Mouse (Mus musculus): ENCODE results near the gene Srl.

The Srl gene

DNA sequence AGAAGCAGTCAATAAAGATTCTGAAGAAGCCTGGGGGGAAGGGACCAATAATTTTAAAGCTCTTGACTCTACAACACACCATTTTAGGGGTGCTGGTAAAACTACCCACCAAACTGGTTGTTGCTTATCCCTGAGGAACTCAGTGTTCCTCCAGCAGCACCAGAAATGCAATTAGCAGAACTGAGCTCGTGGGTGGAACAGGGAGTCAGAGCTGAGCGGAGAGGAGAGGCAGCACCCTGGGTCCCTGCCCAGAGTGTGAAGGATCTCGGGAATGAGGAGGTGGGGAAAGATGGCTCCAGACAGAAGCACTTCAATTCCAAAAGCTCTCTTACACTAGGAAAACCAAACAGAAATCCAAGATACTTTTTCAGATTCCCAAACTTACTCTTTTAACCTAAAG is 68.9 kb downstream of the Srl start:
- no peak for DNase-seq

DNA sequence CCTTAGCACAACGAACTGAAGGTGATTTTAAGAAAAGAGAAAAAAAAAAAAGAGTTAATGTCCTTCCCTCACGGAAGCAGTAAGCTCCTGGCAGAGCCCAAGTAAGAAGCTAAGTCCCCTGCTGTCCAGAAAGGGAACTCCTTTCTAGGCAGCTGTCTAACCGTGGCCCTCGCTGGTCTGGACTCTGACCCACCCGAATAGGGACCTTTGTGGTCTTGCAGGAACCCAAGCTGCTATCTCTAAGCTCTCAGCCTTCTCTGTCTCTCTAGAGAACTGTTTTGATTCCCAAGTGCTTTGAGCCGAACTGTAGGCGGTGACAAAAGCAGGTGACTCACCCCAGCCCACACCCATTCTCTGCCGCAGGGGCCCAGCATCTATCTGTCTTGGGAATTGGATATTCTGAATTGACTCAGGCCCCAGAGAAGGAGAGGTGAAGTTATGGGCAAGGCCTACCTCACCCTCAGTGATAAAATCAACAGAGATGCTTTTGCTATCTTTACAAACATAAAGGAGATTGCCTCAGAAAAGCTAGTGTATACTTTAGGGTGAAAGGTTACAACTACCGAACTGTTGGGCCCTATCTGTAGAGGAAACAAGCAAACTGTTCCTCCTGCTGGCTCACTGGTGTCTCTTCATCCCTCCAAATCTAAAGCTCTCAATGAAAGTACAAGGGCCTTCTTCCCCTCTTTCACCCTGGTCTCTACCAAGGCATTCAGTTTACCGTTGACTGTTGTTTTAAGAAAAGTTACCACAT is 71.8 kb downstream of the Srl start:
- DNase-seq, result no peak

DNA sequence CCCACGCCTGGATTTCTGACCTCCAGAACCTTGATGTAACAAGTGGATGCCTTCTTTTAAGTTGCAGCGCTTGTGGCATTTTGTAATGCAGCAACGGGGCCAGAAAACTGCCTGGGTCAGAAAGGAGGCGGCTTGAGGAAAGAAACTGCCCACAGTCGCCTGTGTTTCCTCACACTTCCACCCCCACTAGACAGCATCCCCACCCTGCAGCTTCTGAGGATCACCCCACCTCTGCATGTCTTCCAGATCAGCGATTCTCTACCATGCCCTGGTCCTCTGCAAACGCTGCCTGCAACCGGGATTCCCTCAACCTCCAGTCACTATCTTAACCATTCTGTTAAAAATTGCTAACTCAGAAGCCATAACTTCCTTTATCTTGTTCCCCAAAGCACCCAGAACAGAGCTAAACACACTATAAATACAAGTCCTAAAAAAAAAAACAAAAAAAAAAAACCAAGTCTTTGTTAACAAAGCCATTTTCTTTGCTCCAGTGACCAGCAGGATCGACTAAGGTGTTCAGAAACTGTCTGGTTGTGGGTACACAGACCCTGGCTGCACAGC is 77.0 kb downstream of the Srl start:
- no peak for DNase-seq

DNA sequence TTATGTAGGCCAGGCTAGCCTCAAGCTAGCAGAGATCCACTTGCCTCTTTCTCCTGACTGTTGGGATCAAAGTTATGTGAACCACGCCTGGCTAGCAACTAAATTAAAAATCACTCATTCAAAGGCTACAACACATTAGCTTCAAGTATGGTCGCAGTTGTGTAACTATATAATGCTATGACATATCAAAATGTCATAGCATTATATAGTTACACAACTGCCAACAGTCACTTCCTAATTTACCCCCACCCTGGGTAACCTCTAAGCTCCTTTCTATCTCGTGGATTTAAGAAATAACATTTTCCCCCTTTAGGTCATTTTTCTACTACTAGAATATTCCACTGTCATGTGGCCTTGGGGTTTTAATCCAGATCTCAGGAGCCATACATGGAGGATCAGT is 83.7 kb downstream of the Srl start:
- no peak for DNase-seq

DNA sequence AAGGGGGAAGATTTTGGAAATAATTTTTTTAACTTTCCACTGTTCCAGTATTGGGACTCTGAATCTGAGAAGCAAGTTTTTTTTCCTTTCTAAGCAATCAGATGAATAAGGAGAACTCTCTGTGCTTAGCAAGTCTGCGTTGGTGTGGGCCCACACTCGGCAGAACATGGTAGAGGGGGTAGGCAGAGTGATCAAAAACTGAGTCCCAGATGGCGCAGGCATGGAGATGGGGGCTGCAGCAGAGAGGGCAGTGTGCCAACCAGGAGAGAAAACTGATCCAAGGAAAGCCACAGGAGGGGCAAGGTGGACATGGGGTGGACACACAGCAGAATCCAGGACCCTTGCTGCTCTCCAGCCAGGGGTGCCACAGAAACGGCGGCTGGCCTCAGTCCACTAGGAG is 85.2 kb downstream of the Srl start:
- no peak for DNase-seq

DNA sequence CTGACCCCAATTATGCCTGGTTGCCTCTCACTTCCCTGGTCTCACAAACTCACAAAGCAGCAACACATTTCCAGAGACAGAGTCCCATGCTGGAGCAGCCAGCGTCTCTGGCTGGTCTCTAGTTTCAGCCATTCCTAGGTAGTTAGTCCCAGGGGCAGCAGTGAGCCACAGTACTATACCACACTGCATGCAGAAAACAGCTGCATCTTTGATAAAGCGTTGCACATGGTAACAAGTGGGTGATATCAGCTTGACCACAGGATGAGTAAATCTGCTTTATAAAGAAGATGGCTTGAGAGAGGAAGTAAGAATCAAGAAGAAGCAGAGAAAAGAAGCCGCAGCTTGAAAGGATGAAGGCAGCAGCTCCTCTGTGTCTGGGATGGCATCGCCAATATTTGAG is 85.9 kb downstream of the Srl start:
- no peak for DNase-seq

DNA sequence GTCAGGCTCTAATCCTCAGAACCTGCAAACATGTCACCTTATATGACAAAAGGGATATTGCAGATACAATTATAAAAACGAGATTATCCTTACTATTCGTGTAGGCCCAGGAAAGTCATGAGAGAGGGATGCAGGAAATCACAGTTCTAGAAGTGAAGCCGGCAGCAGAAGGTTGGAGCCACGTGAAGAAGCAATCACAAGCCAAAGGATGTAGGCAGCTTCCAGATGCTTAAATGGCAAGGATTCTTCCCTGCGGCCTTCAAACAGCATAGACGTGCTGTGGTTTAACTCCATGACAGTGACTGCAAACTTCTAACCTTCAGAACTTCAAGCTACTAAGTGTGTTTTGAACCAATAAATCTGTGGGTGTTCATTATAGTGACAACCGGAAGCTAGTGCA is 87.1 kb downstream of the Srl start:
- DNase-seq, result no peak

DNA sequence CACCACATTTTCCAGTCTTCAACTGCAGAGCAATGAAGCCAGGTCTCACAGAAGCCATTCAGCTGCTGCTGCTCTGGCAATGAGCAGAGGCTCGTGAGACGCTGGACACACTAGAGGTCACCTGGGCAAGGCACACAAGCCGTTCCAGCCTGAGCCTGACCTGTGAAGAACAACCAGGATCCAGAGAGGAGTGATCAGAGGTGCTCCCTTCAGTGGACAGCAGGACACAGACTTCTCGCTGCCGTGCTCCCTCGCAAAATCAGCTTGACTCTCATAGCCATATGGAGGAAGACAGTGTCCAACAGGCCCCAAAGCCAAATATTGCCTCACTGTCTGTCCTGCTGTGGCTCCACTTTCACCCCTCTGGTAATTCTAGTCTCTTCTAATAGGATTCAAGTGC is 92.2 kb downstream of the Srl start:
- no peak for DNase-seq

DNA sequence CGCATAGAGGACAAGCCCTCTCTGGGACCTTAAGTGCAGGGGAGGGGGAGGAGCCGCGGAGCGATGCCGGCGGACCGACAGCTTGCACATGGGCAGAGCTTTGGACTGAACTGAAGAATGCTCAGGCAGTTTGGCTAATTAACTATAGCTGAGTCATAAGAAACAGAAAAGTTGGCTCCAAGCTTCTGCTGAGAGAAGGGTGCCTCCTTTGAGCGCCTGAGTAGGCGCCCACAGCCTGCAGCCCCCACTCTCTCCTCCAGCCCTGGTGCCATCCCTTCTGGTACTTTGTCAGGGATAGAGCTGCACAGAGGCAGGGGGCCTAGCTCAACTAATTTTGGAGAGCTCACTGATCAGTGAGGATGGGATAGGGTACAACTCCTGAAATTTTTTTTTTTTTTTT is 93.4 kb downstream of the Srl start:
- DNase-seq, result no peak

DNA sequence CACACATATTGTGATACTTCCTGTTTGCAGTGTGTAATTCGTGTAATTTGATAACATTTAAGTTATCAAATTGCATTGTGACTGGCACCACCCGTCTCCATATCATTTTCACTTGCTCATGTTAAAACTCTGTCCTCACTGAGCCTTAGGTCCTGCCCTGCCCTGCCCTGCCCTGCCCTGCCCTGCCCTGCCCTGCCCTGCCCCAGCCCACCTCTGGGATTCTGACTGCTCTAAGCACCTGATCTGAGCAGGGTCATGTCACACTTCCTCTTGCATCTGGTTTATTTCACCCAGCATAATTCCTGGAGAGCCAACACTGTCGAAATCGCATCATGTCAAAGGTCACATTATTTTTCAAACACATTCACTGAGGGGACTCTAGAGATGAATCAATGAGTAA is 95.2 kb downstream of the Srl start:
- DNase-seq, result no peak

DNA sequence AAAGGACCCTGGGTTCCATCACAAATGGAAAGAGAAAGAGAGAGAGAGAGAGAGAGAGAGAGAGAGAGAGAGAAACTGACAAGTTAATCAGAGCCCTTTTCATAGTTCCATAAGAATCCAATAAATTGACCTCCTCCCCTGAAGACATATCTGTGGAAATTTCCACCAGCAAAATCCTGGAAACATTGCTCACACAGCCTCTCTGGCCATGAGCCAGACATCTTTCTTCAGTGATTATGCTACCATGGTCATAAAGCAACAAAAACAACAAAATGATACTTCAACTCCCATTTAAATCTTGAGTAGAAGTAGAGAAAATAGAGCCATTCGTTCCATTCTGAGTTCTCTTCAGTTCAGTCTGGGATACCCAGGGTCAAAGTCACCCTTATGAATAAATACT is 97.2 kb downstream of the Srl start:
- DNase-seq, result no peak

DNA sequence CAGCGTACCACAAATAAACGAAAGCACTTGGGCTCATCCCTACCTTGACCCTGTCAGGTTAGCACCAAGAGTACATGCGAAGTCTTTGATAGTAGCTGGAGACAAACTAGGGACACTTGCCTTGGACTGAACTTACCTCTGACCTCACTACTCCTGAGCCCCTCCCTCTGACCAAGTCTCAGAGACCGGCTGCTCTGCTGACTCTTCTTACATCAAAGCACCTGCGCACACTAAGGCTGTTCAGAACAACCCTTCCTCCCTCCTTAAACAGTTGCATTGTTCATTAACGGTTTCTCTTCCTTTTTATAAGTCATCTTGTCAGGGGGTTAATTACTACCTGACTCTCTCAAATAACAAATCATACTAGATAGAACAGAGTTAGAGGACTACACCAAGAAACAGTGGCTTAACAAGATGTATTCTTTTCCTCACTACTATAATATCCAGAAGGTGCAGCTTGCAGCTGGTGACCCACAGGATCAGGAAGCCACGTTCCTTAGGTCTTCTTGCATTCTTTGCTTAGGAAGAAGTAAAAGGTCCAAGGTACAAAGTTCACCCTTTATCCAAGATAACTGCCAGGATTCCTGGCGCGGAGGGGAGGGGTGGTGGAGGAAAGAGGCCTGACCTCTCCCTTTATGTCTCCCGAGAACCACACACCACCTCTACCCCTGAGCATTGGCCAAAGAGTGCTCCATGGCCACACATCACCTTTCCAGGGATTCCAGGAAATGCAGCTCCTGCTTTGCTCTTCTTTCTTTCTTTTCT is 102.1 kb downstream of the Srl start:
- DNase-seq, result no peak

DNA sequence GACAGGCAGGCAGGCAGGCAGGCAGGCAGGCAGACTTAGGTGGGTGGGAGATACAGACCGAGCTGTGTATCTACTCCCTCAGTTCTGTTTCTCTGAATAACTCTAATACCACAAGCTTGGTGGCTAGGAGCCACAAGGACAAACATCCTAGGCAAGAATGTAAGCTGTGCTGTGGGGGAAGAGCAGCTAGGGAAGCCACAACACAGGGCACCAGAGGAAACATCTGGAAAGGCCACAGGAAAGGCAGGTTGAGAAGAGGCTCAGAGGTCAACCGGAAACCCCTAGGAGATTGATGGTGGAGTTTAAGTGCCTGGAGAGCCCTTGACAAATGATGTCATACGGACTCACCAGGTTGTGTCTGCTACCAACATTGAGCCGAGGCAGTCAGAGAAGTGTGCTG is 104.9 kb downstream of the Srl start:
- DNase-seq, result no peak

DNA sequence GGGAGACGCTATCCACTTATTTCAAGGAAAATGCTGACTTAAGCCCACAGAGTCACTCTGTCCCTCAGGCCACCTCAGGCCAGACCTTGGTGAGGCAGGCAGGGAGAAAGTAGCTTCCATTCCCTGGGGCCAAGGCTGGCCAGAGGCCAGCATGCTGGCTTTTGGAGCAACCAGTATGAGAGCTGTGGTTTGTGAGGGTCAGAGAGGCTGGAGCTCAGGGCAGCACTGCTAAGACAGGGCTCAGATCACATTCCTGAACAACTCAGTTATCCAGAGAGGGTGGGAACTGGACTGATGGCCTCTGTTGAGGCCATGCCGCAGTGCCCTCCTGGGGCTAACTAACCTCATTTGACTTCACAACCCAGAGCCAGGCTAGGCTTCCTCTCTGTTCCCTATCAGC is 106.2 kb downstream of the Srl start:
- DNase-seq, result no peak

DNA sequence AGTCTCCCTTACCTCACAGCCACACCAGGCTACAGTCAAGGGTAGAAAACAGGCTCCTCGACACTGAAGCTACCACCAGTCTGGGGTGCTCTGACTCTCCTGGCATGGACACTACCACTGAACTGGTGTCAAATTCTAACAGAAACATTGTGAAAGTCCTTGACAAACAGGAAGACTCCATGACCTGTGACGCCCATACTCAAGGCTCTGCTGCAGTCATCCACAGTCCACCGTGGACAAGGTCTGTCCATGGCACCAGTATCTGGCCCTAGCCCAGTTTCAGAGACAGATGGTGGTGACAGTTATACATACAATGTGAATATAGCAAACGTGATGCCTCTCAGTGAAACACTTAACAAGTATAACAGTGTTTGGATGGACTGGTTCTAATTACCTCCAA is 109.8 kb downstream of the Srl start:
- no peak for DNase-seq

DNA sequence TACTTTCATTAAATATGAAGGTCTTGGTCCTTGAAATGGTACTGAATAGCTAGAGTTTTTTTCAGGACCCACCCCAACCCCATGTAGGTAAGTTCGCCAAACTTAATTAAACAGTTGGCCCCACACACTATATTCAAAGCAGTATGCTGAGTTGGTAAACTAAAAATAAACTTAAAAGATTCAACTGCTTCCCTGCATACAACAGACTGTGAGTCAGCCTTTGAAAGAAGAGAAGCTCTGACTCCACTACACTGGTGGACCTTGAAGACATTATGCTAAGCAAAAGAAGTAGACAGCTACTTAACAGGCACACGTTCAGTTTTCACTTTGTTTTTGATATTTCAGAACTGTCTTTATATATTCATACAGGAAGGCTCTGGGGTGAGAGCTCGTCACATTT is 110.6 kb downstream of the Srl start:
- no peak for DNase-seq

DNA sequence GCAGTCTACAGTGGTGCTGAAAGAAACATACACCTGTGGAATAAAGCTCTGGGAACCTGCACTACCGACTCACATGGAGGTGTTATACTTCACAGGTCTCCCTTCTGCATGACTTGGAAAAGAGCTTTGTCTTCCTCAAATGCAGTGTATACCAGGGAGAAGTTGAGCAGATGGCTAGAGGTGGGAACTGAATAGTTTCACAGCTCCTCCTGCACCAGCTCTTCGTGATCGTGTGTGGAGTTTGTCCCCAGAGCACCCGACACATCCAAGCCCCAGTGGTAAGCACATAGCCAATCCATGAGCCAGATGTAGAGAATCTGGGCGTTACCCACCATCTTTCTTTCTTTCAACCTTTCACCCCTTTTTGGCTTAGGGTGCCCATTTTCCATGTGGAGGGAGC is 111.4 kb downstream of the Srl start:
- DNase-seq, result no peak
